Mouse (Mus musculus) retina, adult 2 months (tissue): ENCODE data around the gene Fyb2.
"Not testable (repeated sequence)": the region's sequence is repeated elsewhere in the genome, so short reads cannot be mapped to it uniquely, and the experiment has no call there.

Source experiments
- DNase-seq: peaks from one replicate; pipeline ENCODE4 v3.0.0-alpha.2; 2012; ENCODE audit warnings: low read depth, low spot score

Fyb2 gene

DNA sequence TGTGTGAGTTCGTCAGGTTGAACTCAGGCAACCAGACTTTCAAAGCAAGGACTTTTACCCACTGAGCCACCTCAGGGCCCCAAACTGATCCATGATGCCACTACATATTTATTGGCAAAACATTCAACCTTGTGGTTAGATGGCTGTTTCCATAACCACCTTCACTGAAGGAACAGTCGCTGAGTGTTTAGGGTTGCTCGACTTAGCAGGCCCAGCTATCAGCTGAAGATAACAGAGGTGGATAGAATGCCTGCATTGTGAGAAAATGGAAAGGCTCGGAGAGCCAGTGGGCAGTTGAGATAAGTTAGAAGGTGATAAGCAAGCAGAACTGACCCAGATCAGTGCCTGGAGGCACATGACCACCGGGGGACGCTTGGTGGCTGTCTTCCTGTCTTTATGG is 26.3 kb downstream of the Fyb2 start:
- DNase-seq, result no peak

DNA sequence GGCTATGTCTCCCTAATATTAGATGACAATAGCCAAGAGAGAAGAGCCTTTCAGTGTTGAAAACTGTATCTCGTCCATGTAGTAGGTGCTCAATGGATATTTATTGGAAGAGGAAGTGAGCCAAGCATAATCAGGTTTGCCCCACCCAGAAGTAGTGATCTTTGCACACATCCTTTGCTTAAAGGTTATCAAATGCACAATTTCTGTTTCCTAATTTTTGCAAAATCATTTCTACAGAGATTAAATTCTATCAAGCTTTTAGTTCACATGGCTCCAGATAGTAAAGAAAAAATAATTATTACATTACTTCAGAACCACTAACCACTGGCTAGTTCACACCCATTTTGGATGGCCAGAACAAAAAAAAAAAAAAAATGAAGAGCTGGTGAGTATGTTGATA is 28.6 kb downstream of the Fyb2 start:
- DNase-seq, result no peak

GRCm38 (mm10) chr4:104944482-104944881 is 31.2 kb downstream of the Fyb2 start:
- no peak for DNase-seq

DNA sequence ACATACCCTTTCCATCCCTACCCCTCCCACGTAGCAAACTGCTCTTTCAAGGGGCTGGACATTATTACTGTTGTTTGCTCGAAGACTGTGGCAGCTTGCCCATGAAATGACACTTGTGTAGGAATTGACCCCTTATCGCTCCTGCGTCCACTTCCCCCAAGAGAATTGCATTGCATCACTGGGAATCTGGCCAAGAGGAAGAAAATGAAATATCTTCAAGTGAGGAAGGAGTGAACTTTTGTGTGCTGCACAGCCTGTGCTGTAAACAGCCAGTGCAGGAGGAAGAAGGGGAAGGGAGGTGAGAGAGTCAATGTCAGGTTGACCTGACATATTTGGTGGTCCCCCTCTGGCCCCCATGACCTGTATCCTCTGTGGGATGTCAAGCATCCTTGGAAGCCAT is 35.6 kb downstream of the Fyb2 start:
- no peak for DNase-seq

DNA sequence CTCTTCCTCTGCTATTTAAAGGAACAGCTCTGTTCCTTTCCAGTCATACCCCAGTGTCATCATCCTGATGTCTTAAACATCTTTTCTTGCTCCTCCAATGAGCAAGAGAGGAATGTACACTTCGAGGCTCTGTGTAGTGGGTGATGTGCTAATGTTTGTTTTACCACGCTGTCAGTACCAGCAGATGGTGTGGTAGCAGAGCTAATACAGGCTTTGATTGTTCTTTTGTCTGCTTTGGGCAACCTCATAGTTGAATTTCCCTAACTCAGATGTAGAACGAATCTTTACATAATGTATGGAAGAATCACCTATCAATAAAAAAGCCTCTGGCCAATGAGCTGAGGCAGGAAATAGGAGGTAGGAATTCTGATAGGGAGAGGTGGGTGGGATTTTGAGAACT is 36.0 kb downstream of the Fyb2 start:
- no peak for DNase-seq

- DNase-seq, result no peak
Measured at GRCm38 (mm10) chr4:104951280-104951878, 38.1 kb downstream of the Fyb2 start.

GRCm38 (mm10) chr4:104956691-104957090 is 43.4 kb downstream of the Fyb2 start:
- no peak for DNase-seq

GRCm38 (mm10) chr4:104961431-104961830 is 48.2 kb downstream of the Fyb2 start:
- no peak for DNase-seq

DNA sequence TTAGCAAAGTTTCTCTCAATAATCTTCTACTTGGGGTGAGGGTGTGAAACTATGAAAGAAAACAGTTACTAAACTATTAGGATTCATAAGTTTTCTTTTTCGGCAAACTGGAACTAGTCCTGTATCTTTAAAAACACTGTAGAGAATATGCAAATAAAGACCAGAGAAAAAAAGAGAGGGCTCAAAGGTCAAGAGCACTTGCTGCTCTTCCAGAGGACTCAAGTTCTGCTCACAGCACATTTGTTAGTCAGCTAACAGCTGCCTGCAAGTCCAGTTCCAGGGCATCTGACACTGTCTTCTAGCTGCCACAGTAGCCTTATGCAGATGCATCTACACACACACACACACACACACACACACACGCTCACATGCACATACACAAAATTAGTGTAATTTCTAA is 59.4 kb downstream of the Fyb2 start:
- no peak for DNase-seq

DNA sequence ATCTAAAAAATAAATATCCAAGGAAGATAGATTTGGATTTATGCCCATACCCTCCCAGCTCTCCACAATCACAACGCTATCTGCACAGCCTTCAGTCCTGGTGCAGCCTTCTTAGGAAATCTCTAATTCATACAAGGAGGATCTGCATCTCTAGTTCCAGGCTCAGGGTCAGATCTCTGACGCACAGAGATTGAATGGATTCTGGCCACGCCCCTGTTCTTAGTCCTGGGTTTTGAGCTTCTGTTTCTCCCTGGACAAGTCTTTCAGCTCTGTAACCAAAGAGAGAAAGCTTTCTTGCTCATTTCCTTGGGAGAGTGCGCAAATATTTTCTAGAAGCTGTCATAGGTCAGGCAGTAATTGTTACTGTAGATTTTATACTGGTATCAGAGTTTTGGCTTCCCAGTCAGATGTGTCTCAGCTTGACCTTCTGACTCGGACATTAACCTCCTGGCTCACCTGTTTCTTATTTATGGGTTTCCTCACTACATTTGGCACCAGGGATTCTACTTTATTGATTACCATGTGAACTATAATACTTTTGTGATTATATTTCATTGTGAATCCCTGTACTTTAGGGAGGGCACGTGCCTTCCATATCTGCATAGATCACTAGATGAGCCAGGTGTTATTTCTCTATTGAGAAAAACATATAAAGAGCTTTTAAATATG is 62.0 kb downstream of the Fyb2 start:
- DNase-seq, result no peak

DNA sequence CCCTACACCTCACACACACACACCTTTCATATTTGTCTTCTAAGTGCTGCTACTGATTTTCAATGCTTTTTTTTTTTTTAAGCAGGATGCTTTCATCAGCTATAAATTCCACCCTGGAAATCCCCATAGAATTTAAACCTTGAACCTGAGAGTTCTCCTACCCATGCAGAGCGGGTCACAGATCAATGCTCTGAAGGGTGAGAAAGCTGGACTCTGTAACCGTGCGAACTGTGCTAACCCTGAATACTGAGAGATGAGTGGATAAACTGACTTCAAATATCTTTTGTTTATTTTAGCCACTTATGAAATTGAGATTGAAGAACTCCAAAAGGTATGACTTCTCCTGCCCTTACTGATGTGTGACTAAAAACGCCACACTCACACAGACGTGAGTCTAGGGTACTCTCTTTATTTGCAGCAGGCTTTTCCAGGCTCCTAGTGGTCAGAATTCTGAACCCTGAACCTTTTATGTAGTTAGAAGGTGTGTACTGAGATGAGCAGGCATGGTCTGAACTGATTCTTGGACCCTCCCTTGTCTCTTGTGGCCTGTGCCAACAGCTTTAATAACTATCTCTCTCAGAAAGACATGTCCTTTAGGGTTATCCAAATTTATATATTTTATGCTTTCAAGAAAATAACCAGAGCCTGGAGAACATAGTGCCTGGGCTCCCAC is 72.8 kb downstream of the Fyb2 start:
- no peak for DNase-seq

GRCm38 (mm10) chr4:104987631-104988030 is 74.4 kb downstream of the Fyb2 start:
- no peak for DNase-seq

- no peak for DNase-seq
Measured at GRCm38 (mm10) chr4:104988102-104988501, 74.8 kb downstream of the Fyb2 start.

- DNase-seq, result no peak
Measured at GRCm38 (mm10) chr4:104988709-104989108, 75.5 kb downstream of the Fyb2 start.

- no peak for DNase-seq
Measured at GRCm38 (mm10) chr4:104990016-104990415, 76.8 kb downstream of the Fyb2 start.

DNA sequence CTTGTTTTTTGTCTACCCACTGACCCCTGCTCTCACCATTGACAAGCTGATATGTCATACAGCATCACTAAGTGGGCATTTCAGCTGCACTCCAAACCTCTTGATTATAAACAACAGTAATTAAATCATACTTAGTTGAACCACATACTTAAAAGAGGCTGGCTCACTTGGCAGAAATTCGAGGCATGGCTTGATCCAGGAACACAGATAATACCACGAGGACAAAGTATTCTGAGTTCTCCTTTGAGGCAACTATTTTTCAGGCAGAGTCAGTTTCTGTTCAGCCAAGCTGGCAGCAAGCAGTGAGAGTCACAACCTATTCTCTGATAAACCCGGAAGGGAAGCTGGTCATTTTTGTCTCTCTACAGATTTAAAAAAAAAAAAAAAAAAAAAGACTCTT is 77.4 kb downstream of the Fyb2 start:
- no peak for DNase-seq

DNA sequence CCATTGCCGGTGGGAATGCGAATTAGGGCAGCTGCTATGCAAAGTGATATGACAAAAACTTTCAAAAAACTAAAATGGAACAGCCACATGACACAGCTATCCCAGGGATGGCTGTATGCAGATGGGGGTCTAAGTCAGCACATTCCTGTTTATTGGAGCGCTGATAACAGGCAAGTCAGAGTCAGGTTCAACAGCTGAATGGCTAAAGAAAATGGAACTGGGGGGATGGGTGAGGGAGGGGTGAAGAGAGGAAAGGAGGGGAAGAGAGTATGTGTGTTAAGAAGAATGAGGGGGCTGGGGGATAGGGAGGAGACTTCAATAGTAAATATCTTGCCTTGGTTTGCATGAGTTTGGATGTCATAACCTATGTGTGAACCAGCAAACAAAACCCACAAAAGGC is 79.0 kb downstream of the Fyb2 start:
- no peak for DNase-seq

DNA sequence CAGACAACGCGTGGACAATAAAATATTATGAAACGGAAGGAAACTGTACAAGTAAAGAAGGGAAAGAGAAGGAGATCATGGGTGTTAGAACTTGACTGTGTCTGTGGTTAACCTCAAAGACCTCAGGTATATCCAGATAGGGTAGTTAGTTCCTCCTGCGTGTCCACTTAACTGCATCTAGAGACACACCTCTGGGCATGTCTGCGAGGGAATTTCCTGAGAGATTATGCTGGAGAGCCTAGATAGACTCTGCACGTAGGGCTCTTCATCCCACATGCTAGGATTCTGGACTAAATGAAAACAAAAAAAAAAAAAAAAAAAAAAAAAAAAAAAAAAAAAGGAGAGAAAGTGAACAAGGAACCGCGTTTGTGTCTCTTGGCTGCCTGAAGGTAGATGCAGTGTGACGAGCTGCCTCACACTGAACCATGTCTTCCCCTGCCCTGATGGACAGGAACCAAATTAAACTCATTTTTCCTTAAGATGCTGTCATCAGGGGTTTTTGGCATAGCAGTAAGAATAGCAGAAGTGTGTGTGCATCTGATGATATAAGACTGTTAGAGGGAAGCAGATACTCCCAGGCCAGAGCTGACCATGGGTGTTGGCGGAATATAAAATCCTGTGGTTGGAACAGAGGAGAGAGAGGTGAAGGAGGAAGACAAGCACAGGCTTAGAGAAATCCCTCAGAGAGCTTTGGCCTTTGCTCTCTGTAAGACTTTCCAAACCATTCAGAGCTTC is 80.1 kb downstream of the Fyb2 start:
- no peak for DNase-seq

- DNase-seq, result no peak
Measured at GRCm38 (mm10) chr4:104999702-105000101, 86.4 kb downstream of the Fyb2 start.

- no peak for DNase-seq
Measured at GRCm38 (mm10) chr4:105001736-105002135, 88.5 kb downstream of the Fyb2 start.

- DNase-seq, result no peak
Measured at GRCm38 (mm10) chr4:105004135-105004534, 90.9 kb downstream of the Fyb2 start.

DNA sequence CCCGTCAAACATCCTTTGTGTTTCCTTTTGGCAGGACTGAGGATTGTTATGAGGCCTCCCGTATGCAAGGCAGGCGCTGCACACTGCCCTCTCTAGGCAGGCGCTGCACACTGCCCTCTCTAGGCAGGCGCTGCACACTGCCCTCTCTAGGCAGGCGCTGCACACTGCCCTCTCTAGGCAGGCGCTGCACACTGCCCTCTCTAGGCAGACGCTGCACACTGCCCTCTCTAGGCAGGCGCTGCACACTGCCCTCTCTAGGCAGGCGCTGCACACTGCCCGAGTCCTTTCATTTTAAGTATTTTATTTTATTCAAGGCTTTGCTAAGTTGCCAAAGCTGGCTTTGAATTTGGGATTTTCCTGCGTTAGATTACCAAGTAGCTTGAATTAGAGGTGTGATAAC is 91.4 kb downstream of the Fyb2 start:
- DNase-seq, result not testable (repeated sequence)
